Comparison of ENCODE assay signal across 8 mouse cellular contexts in the genomic region with DNA sequence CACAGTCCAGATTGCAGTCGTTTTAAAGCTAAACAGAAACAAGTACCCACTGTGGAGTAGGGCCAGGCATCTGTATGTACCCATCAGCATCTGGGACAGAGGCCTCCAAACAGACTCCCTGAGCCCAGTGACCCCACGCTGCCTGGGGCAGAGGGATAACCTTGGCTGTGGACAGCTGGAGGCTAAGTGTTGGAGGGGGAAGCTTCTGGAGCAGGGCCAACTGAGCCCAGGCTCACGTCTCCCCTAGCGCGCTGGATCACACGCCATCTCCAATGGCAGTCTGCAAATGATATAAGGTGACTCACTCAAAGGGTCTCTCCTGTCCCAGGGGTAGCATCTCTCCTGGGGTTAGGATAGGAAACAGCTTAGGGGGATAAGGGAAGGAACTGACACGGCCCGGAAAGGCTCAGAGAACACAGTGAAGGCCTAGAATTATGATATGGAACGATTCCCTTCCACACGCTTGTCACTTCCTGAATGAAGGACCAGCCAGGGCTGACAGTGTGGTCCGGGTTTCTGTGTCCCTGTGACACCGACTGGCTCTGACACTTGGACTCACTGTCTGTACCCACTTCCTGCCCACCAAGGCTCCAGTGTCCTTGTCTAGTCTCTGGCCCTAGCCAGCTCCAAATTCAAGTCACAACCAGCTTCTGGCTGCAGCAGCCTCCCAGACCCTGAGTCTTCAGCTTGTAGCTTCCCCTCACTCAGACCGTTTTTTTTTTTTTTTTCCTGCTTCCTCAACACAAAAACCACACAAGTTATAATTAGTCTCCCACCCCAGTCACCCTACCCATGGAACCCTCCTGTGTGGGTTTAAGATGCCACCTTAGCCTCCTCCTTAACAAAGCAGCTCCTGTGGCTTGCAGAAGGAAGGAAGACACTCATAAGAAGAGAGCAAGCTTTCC. TPM values are rescaled to one million over a fixed set of nuclear protein-coding genes. Genes with fewer than 3 reads are reported as not detected.
A peak's percentile ranks its signal among the peaks of the same experiment; 100 is the strongest.
DNase-seq lines count a peak whose midpoint lies in the region; TF ChIP-seq lines count a peak whose summit lies in the region.
"Had no signal": no experiment of that assay in that cellular context is flagged by ENCODE, and none has a peak within 500 bp of the region (broad histone marks: within the 10 kb centered on the region; RNA-seq: fewer than 3 reads in every experiment).

No protein-coding gene starts in this region.

- no peak overlapping the region for H3K9ac ChIP-seq in liver, adult 2 months (ENCODE audit: low read depth, low read length)

- intact Hi-C loops in gastrocnemius, postnatal 14 days (cut with DNase I; ENCODE audit: low total_unique reads) = no loop called here

- no peaks in the 10 kb centered on the region for H3K27me3 ChIP-seq in liver, adult 2 months (ENCODE audit: control insufficient read depth, insufficient read depth, low read length)

- no peaks in the 10 kb centered on the region for H3K36me3 ChIP-seq in liver, adult 2 months (ENCODE audit: control insufficient read depth, insufficient read depth, low read length)

- H3K27ac ChIP-seq in liver, adult 2 months (replicated peaks; ENCODE audit: insufficient read depth, low read depth, low read length) = peak overlapping the region; percentile 31; the same call in 1 of the 2 replicates

- WGBS in liver, adult 2 months = 63% methylated on average over 13 of the region's 13 CpGs

- no peak for TF ChIP-seq CTCF in liver, adult 2 months (IDR thresholded peaks at IDR 0.05; ENCODE audit: low read depth, low read length)

- DNase-seq in kidney, postnatal 10 days = peak; percentile 38
- no peak for DNase-seq in kidney, adult 11 months
- DNase-seq in 416B (ENCODE audit: low read depth) = peak; percentile 97
- DNase-seq in CD4-positive helper T cell, adult 2 months (ENCODE audit: low read depth, low spot score) = peak; percentile 57
- no peak for DNase-seq in liver, adult 2 months (ENCODE audit: extremely low read depth, low read depth, low spot score)
- no peak for DNase-seq in urinary bladder, postnatal 14 days (ENCODE audit: low spot score)
- no peak for DNase-seq in gastrocnemius, postnatal 14 days
- DNase-seq: lung, postnatal 4 days had no signal

- no peak overlapping the region for H3K4me3 ChIP-seq in liver, adult 2 months (ENCODE audit: insufficient read depth, low read depth, low read length)

- H3K79me2 ChIP-seq in liver, adult 2 months (ENCODE audit: control insufficient read depth, insufficient read depth, low read length) = no peaks in the 10 kb centered on the region

- no peak for TF ChIP-seq POLR2A in liver, adult 2 months (IDR thresholded peaks at IDR 0.05; ENCODE audit: extremely low read depth, insufficient read depth, low read length)

- peaks cover 6% of the 10 kb centered on the region for H3K4me1 ChIP-seq in liver, adult 2 months (ENCODE audit: control insufficient read depth, insufficient read depth, low read length)

RNA-seq across cellular contexts. Expression of a gene that starts 57.3 kb away (rescaled TPM):
- 0.40 and 0.74 TPM in 2 replicates for total RNA-seq in liver, adult 2 months (2014; rRNA removed)
- 0.94 and 1.2 TPM in 2 replicates for polyA plus RNA-seq in liver, adult 2 months (2012; rRNA removed)
- total RNA-seq in gastrocnemius, postnatal 14 days (2021) = 100 to 1,000 TPM; 126 to 130 TPM

Comparison
In these comparisons a context has a peak if more than half of its experiments do, and no peak if none do; other contexts are left out.
1. DNase-seq: peak in kidney, postnatal 10 days (single experiment), 416B (single experiment) and CD4-positive helper T cell, adult 2 months (single experiment); none in kidney, adult 11 months (single experiment), liver, adult 2 months (single experiment), urinary bladder, postnatal 14 days (single experiment) and gastrocnemius, postnatal 14 days (single experiment).
2. RNA of a gene that starts 57.3 kb away (total RNA-seq): 126 to 130 TPM in gastrocnemius, postnatal 14 days; 0.40 to 0.74 TPM in liver, adult 2 months; every median in the first group is over 10 times any median in the second.